Mouse (Mus musculus) induced T-regulatory cell, adult 2 months (primary cell): ENCODE measurements around the gene Sept8.
A peak's percentile ranks its signal among the peaks of the same experiment; 100 is the strongest.
"Not testable (repeated sequence)": the region's sequence is repeated elsewhere in the genome, so short reads cannot be mapped to it uniquely, and the experiment has no call there.

Experiments
- DNase-seq: peaks from one replicate; pipeline ENCODE4 v3.0.0-alpha.2; 2012; ENCODE audit warnings: low read depth

Sept8 gene

DNA sequence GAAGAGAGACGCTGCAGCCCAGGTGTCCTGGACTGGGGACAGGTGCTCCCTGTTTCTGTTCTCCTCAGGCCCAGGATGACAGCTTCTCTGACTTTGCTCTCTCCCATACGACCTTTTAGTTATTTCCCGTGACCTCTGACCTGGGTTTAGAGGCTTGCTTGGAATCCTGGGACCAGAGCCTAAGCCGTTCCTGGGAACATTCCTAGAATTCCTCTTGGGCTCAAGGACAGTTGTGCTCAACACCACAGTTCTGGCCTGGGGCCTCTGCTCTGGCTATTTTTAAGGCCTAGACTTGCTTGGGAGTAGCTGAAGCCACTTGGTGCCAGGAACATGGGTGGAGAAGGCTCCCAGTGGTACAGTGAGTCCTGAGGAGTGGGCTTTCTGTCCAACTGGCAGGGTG lies 6.4 kb downstream of the Sept8 start:
- no peak for DNase-seq

GRCm38 (mm10) chr11:53528397-53529252 lies 9.6 kb downstream of the Sept8 start:
- no peak for DNase-seq

- no peak for DNase-seq
These were observed 10.1 kb downstream of the Sept8 start for GRCm38 (mm10) chr11:53529253-53529557.

- no peak for DNase-seq
These were observed 10.9 kb downstream of the Sept8 start for GRCm38 (mm10) chr11:53530001-53530400.

DNA sequence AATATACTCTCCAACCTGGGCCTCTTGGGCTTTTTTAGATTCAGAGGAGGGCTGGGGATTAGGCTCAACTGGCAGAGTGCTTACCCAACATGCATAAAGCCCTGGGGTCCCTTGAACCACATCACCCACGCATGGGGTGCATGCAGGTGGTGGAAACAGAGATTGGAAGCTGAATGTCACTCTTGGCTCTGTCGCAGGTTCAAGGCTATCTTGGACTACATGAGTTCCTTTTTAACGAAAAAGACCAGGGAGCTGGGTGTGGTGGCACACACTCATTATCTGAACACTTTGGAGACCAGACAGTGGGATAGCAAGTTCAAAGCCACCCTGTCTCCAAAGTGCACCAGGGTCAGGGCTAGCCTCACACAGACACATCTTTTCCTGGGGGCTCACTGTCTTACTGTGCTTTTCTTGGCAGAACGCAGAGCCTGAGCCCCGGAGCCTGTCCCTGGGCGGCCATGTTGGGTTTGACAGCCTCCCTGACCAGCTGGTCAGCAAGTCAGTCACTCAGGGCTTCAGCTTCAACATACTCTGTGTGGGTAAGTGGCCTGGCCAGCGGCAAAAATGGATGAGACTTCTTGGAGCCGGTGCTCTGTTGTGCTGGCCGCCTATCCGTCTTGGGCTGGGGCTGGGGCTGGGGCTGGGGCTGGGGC lies 12.6 kb downstream of the Sept8 start:
- DNase-seq = no peak

GRCm38 (mm10) chr11:53532231-53532620 lies 13.2 kb downstream of the Sept8 start:
- DNase-seq = no peak

GRCm38 (mm10) chr11:53539002-53539491 lies 20.0 kb downstream of the Sept8 start:
- DNase-seq = no peak

DNA sequence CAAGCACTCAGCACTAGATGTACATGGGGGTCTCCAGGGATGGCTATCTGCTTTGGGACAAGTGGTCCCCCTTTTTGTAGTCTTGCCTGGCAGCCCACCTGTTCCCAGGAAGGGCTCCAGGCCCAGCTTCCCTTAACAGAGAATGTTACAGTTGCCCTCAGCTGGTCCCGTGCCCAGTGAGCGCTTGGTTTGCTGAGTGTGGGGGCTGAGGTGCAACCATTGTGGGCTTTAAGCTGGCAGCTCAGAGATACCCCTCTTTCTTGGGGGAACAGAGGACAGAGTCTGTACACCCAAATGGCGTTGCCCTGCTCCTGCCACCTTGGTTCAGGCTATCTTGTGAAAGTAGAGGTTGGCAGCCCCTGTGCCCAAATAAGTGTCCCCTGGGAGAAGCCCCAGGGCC lies 21.3 kb downstream of the Sept8 start:
- DNase-seq = no peak

DNA sequence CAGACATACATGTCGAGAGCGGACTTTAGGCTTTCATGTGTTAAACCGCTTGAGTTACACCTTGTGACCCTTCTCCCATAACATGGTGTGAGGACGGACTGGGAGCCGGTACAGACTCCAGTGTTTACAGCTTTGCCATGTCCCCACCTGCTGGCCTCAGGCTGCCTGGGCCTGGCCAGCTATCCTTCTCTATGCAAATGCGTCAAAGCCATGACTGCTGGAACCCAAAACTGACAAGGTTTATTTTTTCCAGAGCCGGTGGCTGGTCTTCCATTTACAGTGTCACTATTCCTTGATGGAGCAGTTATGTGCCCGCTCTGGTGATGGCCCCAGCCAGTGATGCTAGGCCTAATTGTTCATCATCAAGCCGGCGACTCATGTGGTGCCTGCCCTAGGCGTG lies 22.2 kb downstream of the Sept8 start:
- DNase-seq = no peak

- DNase-seq = no peak
These were observed 24.0 kb downstream of the Sept8 start for GRCm38 (mm10) chr11:53543021-53543420.

GRCm38 (mm10) chr11:53546271-53546670 lies 27.2 kb downstream of the Sept8 start:
- DNase-seq = no peak

- DNase-seq = no peak
These were observed 28.5 kb downstream of the Sept8 start for GRCm38 (mm10) chr11:53547566-53547965.

DNA sequence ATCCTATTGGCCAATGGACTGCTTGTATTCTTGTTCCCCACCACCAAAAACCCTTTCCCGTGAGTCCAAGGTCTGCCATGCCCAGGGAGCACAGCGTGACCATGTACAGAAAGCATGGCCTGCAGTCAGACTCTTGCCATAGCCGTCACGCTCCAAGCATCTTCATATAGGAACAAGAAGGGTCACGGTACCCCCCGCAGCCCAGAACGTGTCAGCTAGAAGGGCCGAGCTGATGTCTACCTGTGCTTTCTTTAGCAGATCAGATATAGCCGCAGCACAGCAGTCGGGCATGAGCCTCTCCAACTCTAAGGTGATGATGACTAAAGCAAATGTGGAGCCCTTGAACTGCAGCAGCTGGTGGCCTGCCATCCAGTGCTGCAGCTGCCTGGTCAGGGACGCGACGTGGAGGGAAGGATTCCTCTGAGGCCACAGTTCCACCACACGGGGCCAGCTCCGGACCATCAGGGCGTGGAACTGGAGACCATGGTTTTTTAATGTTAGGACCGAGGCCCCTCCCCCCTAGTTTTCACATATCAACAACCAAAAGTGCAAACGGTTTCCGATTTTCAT lies 29.1 kb downstream of the Sept8 start:
- no peak for DNase-seq

- DNase-seq = no peak
These were observed 31.7 kb downstream of the Sept8 start for GRCm38 (mm10) chr11:53550714-53551113.

- DNase-seq = peak; percentile 58
These were observed 32.7 kb downstream of the Sept8 start for GRCm38 (mm10) chr11:53551754-53552153.

DNA sequence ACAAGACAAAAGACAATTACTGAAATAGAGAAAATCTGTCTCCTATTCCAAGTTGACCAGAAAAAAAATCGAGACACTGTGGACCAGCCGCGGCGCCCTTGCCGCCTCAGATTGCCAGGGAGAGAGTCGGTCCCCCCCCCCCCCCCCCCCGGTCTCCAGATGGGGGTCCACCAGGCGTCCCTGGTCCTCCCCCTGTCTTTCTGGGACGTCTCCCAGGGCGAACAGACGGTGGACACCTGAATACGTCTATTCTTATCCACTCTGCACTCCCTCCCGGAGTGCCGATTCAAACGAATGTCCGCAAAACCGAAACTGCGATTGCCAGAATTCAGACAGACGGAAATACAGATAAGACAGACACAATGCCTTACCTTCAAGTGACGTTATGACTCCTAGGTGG lies 37.5 kb downstream of the Sept8 start:
- not testable (repeated sequence) for DNase-seq

- DNase-seq = not testable (repeated sequence)
These were observed 38.9 kb downstream of the Sept8 start for GRCm38 (mm10) chr11:53557992-53558391.

GRCm38 (mm10) chr11:53559980-53560379 lies 40.9 kb downstream of the Sept8 start:
- DNase-seq = not testable (repeated sequence)

GRCm38 (mm10) chr11:53561986-53562385 lies 42.9 kb downstream of the Sept8 start:
- DNase-seq = no peak

GRCm38 (mm10) chr11:53566646-53567045 lies 47.6 kb downstream of the Sept8 start:
- DNase-seq = no peak

GRCm38 (mm10) chr11:53567224-53568014 lies 48.4 kb downstream of the Sept8 start, which contains the start of gene Kif3a:
Gene Kif3a (plus strand): TSS chr11:53567379.
- DNase-seq = peak; percentile 96

GRCm38 (mm10) chr11:53580562-53580961 lies 61.5 kb downstream of the Sept8 start:
- no peak for DNase-seq
